Mouse (Mus musculus) kidney, embryonic 16.5 days (tissue): Measurements from ENCODE around the gene Fkbp10. TPM values are rescaled to one million over a fixed set of nuclear protein-coding genes. Genes with fewer than 3 reads are reported as not detected.

Experiments
- ATAC-seq: fragments of 200-750 bp; cut with Nextera tagmentation; 2 replicates; pipeline ENCODE4 v1.8.0; 2017; ENCODE audit warnings: moderate TSS enrichment; ENCODE audit not compliant: low FRiP score, low TSS enrichment
- H3K27ac ChIP-seq: fragments of 300-500 bp; sonication (generic); 2 replicates; pipeline ENCODE4 v1.5.1; 2014; ENCODE audit warnings: low read length
- H3K27me3 ChIP-seq: fragments of 300-500 bp; sonication (generic); 2 replicates; pipeline ENCODE4 v1.6.1; 2014; ENCODE audit warnings: low read length, control low read depth, mixed read lengths; ENCODE audit not compliant: insufficient read depth
- H3K36me3 ChIP-seq: fragments of 300-500 bp; sonication (generic); 2 replicates; pipeline ENCODE4 v1.6.1; 2014; ENCODE audit warnings: low read length, control low read depth, mixed read lengths; ENCODE audit not compliant: insufficient read depth
- H3K4me1 ChIP-seq: fragments of 300-500 bp; sonication (generic); 2 replicates; pipeline ENCODE4 v1.6.1; 2014; ENCODE audit warnings: low read length, control low read depth, mixed read lengths; ENCODE audit not compliant: insufficient read depth
- H3K4me2 ChIP-seq: fragments of 300-500 bp; sonication (generic); replicated peaks from 2 replicates; pipeline ENCODE4 v1.6.1; 2014; ENCODE audit warnings: low read depth, low read length
- H3K4me3 ChIP-seq: fragments of 300-500 bp; sonication (generic); 2 replicates; pipeline ENCODE4 v1.5.1; 2014; ENCODE audit warnings: mild to moderate bottlenecking, low read length
- H3K9ac ChIP-seq: fragments of 300-500 bp; sonication (generic); replicated peaks from 2 replicates; pipeline ENCODE4 v1.6.1; 2014; ENCODE audit warnings: low read length
- H3K9me3 ChIP-seq: fragments of 300-500 bp; sonication (generic); 2 replicates; pipeline ENCODE4 v1.6.1; 2016; ENCODE audit warnings: low read length, control low read depth
- WGBS: fragments of 180-500 bp; shearing (Covaris S2); extraction: QIAGEN DNeasy Blood & Tissue Kit; methylation state at CpG from one replicate; pipeline ENCODE4 v1.1.7; 2014; 5-methylcytosine and 5-hydroxymethylcytosine counted together
- polyA plus RNA-seq: library from polyadenylated mRNA; unstranded; fragments of >200 nt; fragmentation: Nextera tagmentation; extraction: Ambion mirVana; gene quantifications from 2 replicates; pipeline ENCODE4 v1.2.1, GENCODE M21; 2015

The Fkbp10 gene
- polyA plus RNA-seq, 1 experiment from 2014 or later, result 157 TPM

DNA sequence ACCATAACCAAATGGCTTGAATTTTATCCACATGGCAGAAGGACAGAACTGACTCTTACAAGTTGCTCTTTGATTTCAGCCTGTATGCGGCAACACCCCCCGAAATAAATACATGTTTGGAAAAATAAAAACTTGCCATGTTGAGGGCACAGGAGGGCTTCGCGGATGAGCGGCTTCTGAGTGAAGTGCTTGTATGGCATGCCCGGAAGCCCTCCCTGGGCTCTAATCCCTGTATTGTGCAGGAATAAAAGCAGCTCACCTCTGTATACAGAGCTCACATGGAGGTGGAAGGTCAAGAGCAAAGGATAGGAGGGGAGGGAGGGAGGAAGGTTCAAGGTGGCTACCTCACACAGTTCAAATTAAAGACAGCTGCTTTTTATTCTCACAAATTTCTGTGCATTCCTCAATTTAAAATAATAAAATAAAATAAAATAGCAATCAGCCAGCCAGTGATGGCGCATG lies 23.6 kb upstream of the Fkbp10 start:
- Histone ChIP-seq H3K27ac (peak overlapping the region; percentile 78; the same call in 1 of the 2 replicates), H3K36me3 (no peaks in the 10 kb centered on the region), H3K4me3 (no peak overlapping the region), H3K4me1 (peaks cover 92% of the 10 kb centered on the region), H3K9ac (no peak overlapping the region), H3K27me3 (no peaks in the 10 kb centered on the region), H3K9me3 (no peaks in the 10 kb centered on the region), H3K4me2 (no peak overlapping the region)
- no peak for ATAC-seq
- 92% methylated on average over 7 of the region's 7 CpGs for WGBS

DNA sequence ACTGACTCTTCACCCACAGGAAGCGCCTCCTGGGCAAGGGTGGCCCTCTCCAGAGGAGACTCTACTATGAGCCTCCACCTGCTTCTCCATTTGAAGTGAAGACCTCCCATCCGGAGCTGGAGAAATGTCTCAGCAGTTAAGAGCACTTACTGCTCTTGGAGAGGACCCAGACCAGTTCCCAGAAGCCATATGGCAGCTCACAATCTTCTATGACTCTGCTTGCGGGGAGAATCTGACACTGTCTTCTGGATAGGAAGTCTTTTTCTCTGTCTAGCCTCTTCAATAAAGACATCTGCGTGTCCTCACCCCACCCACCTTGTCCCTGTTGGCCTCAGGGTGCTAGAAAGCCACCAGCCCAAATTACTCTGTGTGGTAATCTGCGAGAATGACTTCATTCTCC lies 22.5 kb upstream of the Fkbp10 start:
- peaks cover 82% of the 10 kb centered on the region for H3K4me1 ChIP-seq
- no peaks in the 10 kb centered on the region for H3K27me3 ChIP-seq
- no peak overlapping the region for H3K27ac ChIP-seq
- no peak overlapping the region for H3K4me3 ChIP-seq
- H3K9ac ChIP-seq, result peak overlapping the region; percentile 7; the same call in 1 of the 2 replicates
- ATAC-seq, result no peak
- no peaks in the 10 kb centered on the region for H3K36me3 ChIP-seq
- no peaks in the 10 kb centered on the region for H3K9me3 ChIP-seq
- no peak overlapping the region for H3K4me2 ChIP-seq
- 78% methylated on average over 5 of the region's 5 CpGs for WGBS

- peaks cover 74% of the 10 kb centered on the region for H3K4me1 ChIP-seq
- H3K27me3 ChIP-seq, result no peaks in the 10 kb centered on the region
- H3K27ac ChIP-seq, result 0 out of 2 replicates have a peak overlapping the region, but pooled peaks have one; percentile 16
- H3K36me3 ChIP-seq, result no peaks in the 10 kb centered on the region
- no peaks in the 10 kb centered on the region for H3K9me3 ChIP-seq
- WGBS, result 41% methylated on average over 7 of the region's 7 CpGs
- ATAC-seq, result no peak
- no peak overlapping the region for H3K4me3 ChIP-seq
- no peak overlapping the region; the same call in 1 of the 2 replicates for H3K9ac ChIP-seq
- H3K4me2 ChIP-seq, result peak overlapping the region; percentile 20; the same call in 1 of the 2 replicates
Measured at GRCm38 (mm10) chr11:100393733-100394132, 21.8 kb upstream of the Fkbp10 start.

GRCm38 (mm10) chr11:100394353-100395074 lies 21.0 kb upstream of the Fkbp10 start:
- peak overlapping the region; percentile 75 for H3K4me2 ChIP-seq
- H3K9ac ChIP-seq, result peak overlapping the region; percentile 93
- H3K4me3 ChIP-seq, result peak overlapping the region; percentile 86
- no peak for ATAC-seq
- H3K9me3 ChIP-seq, result no peaks in the 10 kb centered on the region
- no peaks in the 10 kb centered on the region for H3K36me3 ChIP-seq
- 38% methylated on average over 5 of the region's 5 CpGs for WGBS
- H3K4me1 ChIP-seq, result peaks cover 71% of the 10 kb centered on the region
- peak overlapping the region; percentile 94 for H3K27ac ChIP-seq
- H3K27me3 ChIP-seq, result no peaks in the 10 kb centered on the region

- Histone ChIP-seq H3K4me1 (peaks cover 64% of the 10 kb centered on the region), H3K36me3 (no peaks in the 10 kb centered on the region), H3K27ac (peak overlapping the region; percentile 94), H3K4me2 (peak overlapping the region; percentile 75), H3K9ac (peak overlapping the region; percentile 93), H3K9me3 (no peaks in the 10 kb centered on the region), H3K4me3 (peak overlapping the region; percentile 86), H3K27me3 (no peaks in the 10 kb centered on the region)
- 6% methylated on average over 11 of the region's 11 CpGs for WGBS
- peak; percentile 10; the same call in 1 of the 2 replicates for ATAC-seq
Measured at GRCm38 (mm10) chr11:100395200-100395599, 20.3 kb upstream of the Fkbp10 start.

DNA sequence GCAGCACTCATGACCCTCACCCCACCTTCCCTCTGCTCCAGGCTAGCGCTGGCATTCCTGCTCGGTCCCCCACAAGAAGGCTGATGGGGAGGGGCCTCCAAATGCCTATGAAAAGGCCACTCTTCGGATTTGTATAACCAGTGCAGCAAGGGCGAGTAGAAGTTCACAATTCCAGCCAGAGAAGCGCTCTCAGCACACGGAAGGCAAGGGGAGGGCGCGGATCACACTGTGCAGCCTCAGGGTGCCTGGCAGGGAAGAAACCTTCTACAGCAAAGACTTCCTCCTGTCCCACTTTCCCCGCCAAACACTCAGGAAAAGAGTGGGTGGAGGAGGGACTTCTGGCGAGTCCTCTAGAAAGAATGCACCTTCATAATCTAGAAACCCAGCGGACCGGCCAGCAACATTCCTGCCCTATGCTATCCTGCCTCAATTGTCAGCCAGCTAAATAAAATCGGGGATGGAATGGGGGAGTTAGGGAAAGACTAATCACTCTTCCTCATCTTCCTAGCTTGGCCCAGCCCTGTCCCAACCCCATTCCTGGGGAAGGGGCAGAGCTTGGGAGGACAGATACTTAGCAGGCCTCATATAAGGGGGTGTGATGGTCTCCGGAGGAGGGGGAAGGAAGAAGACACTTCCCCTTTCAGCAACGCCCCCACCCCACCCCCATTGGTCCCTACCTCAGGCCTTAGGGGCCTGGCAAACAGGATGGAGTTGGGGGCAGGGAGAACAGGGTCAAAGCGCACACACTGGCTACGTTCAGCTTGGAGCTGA lies 19.5 kb upstream of the Fkbp10 start:
- no peaks in the 10 kb centered on the region for H3K9me3 ChIP-seq
- peak overlapping the region; percentile 93 for H3K9ac ChIP-seq
- peak overlapping the region; percentile 94 for H3K27ac ChIP-seq
- H3K4me3 ChIP-seq, result peak overlapping the region; percentile 86
- no peaks in the 10 kb centered on the region for H3K36me3 ChIP-seq
- 24% methylated on average over 17 of the region's 17 CpGs for WGBS
- peaks cover 55% of the 10 kb centered on the region for H3K4me1 ChIP-seq
- ATAC-seq, result 0 out of 2 replicates have a peak, but pooled peaks have one; percentile 4
- no peaks in the 10 kb centered on the region for H3K27me3 ChIP-seq
- H3K4me2 ChIP-seq, result peak overlapping the region; percentile 75

- H3K9me3 ChIP-seq, result no peaks in the 10 kb centered on the region
- H3K4me1 ChIP-seq, result peaks cover 49% of the 10 kb centered on the region
- no peaks in the 10 kb centered on the region for H3K27me3 ChIP-seq
- no peaks in the 10 kb centered on the region for H3K36me3 ChIP-seq
- WGBS, result 1% methylated on average over 42 of the region's 42 CpGs
- peak overlapping the region; percentile 94 for H3K27ac ChIP-seq
- peak overlapping the region; percentile 93 for H3K9ac ChIP-seq
- ATAC-seq, result peak; percentile 20
- peak overlapping the region; percentile 75 for H3K4me2 ChIP-seq
- H3K4me3 ChIP-seq, result peak overlapping the region; percentile 86
Measured at GRCm38 (mm10) chr11:100396886-100397599, 18.5 kb upstream of the Fkbp10 start.

GRCm38 (mm10) chr11:100397600-100398389 lies 17.7 kb upstream of the Fkbp10 start, which contains the start of gene Jup:
TSS of gene Jup (minus strand) at chr11:100397763.
- peak within 1 kb of the TSS; percentile 93 for H3K9ac ChIP-seq
- no peaks in the 10 kb centered on the region for H3K27me3 ChIP-seq
- no peaks in the 10 kb centered on the region for H3K36me3 ChIP-seq
- peaks cover 49% of the 10 kb centered on the region for H3K4me1 ChIP-seq
- peak; percentile 98 for ATAC-seq
- H3K9me3 ChIP-seq, result no peaks in the 10 kb centered on the region
- 1% methylated on average over 37 of the region's 37 CpGs for WGBS
- peak within 1 kb of the TSS; percentile 75 for H3K4me2 ChIP-seq
- H3K27ac ChIP-seq, result peak within 1 kb of the TSS; percentile 94
- H3K4me3 ChIP-seq, result peak within 1 kb of the TSS; percentile 86

DNA sequence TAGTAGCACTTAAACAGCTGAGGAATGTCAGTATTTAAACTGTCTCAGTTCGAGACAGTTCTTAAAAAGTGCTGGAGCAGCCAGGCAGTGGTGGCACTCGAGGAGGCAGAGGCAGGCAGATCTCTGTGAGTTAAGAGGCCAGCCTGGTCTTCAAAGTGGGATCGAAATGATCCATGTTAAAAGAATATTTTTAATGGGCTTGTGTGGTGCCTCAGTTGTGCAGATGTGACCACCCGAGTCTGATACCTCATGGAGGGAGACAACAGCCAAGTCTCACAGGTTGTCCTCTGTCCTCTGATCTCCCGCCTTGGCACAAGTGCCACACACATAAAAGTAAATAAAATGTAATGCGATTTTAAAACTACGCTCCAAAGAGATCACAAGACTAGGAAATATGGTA lies 17.0 kb upstream of the Fkbp10 start:
- ATAC-seq, result no peak
- no peaks in the 10 kb centered on the region for H3K9me3 ChIP-seq
- H3K9ac ChIP-seq, result no peak overlapping the region
- H3K27me3 ChIP-seq, result no peaks in the 10 kb centered on the region
- WGBS, result 92% methylated on average over 7 of the region's 7 CpGs
- H3K4me2 ChIP-seq, result no peak overlapping the region
- H3K36me3 ChIP-seq, result no peaks in the 10 kb centered on the region
- H3K27ac ChIP-seq, result no peak overlapping the region
- H3K4me1 ChIP-seq, result peaks cover 50% of the 10 kb centered on the region
- H3K4me3 ChIP-seq, result no peak overlapping the region
